Mouse (Mus musculus) neural tube, embryonic 11.5 days (tissue): ENCODE results near the gene Fshr. TPM values are rescaled to one million over a fixed set of nuclear protein-coding genes. Genes with fewer than 3 reads are reported as not detected.

Experiments
- ATAC-seq: fragments of 200-750 bp; cut with Nextera tagmentation; 2 replicates; pipeline ENCODE4 v1.8.0; 2017; ENCODE audit warnings: moderate number of reproducible peaks, mild to moderate bottlenecking, moderate TSS enrichment, moderate library complexity; ENCODE audit not compliant: insufficient read depth, low FRiP score, low TSS enrichment
- DNase-seq: peaks from one replicate; pipeline ENCODE4 v3.0.0-alpha.2; 2015; ENCODE audit warnings: low spot score
- H3K27ac ChIP-seq: fragments of 300-500 bp; sonication (generic); 2 replicates; pipeline ENCODE4 v1.5.1; 2014; ENCODE audit warnings: low read depth, mild to moderate bottlenecking, low read length
- H3K27me3 ChIP-seq: fragments of 300-500 bp; sonication (generic); 2 replicates; pipeline ENCODE4 v1.6.1; 2014; ENCODE audit warnings: mild to moderate bottlenecking, low read length, mixed read lengths; ENCODE audit not compliant: control insufficient read depth, insufficient read depth
- H3K36me3 ChIP-seq: fragments of 300-500 bp; sonication (generic); 2 replicates; pipeline ENCODE4 v1.6.1; 2014; ENCODE audit warnings: mild to moderate bottlenecking, low read length, moderate library complexity, mixed read lengths; ENCODE audit not compliant: control insufficient read depth, insufficient read depth
- H3K4me1 ChIP-seq: fragments of 300-500 bp; sonication (generic); 2 replicates; pipeline ENCODE4 v1.6.1; 2014; ENCODE audit warnings: low read length, mixed read lengths; ENCODE audit not compliant: control insufficient read depth, insufficient read depth
- H3K4me2 ChIP-seq: fragments of 300-500 bp; sonication (generic); 2 replicates; pipeline ENCODE4 v1.6.1; 2014; ENCODE audit warnings: low read depth, mild to moderate bottlenecking, moderate library complexity
- H3K4me3 ChIP-seq: fragments of 300-500 bp; sonication (generic); 2 replicates; pipeline ENCODE4 v1.5.1; 2014; ENCODE audit warnings: low read depth, low read length
- H3K9ac ChIP-seq: fragments of 300-500 bp; sonication (generic); 2 replicates; pipeline ENCODE4 v1.6.1; 2014; ENCODE audit warnings: mild to moderate bottlenecking, low read length
- H3K9me3 ChIP-seq: fragments of 300-500 bp; sonication (generic); 2 replicates; pipeline ENCODE4 v1.6.1; 2016; ENCODE audit warnings: low read length; ENCODE audit not compliant: control insufficient read depth
- WGBS: fragments of 180-500 bp; shearing (Covaris S2); extraction: QIAGEN DNeasy Blood & Tissue Kit; methylation state at CpG from one replicate; pipeline ENCODE4 v1.1.7; 2014; 5-methylcytosine and 5-hydroxymethylcytosine counted together
- polyA plus RNA-seq: library from polyadenylated mRNA; unstranded; fragments of >200 nt; fragmentation: Nextera tagmentation; extraction: Ambion mirVana; gene quantifications from 2 replicates; pipeline ENCODE4 v1.2.1, GENCODE M21; 2014

The Fshr gene
- polyA plus RNA-seq, 1 experiment from 2014 or later: not detected

- Histone ChIP-seq H3K9me3 (no peaks in the 10 kb centered on the region), H3K27me3 (no peaks in the 10 kb centered on the region), H3K4me3 (no peak overlapping the region), H3K36me3 (no peaks in the 10 kb centered on the region), H3K4me1 (no peaks in the 10 kb centered on the region), H3K27ac (no peak overlapping the region), H3K4me2 (no peak overlapping the region), H3K9ac (no peak overlapping the region)
- no peak for ATAC-seq
- DNase-seq: no peak
- WGBS: 89% methylated on average over 3 of the region's 3 CpGs
Measured at GRCm38 (mm10) chr17:89051031-89051563, 149.4 kb downstream of the Fshr start.

DNA sequence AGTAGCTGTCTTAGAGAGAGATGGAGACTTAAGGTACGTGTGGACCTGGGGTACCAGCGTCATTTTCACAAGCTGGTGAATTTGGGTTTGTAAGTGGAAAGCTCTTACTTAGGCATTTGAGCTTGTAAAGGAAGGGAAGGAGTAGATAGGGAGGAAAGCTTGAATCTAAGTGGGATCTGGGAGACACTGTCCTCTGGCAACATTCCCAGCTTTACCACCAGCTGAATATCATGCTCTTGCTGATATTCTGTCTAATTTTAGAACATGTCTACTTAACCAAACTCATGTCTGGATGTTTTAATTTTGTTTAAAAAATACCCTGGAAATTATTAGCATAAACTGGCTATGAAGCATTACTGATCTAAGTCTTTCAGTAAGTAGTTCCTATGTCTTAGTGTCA is 151.4 kb downstream of the Fshr start:
- no peaks in the 10 kb centered on the region for H3K9me3 ChIP-seq
- no peak overlapping the region for H3K9ac ChIP-seq
- no peak overlapping the region for H3K4me2 ChIP-seq
- no peaks in the 10 kb centered on the region for H3K36me3 ChIP-seq
- H3K27me3 ChIP-seq: no peaks in the 10 kb centered on the region
- no peak for DNase-seq
- no peak overlapping the region for H3K4me3 ChIP-seq
- H3K27ac ChIP-seq: no peak overlapping the region
- 93% methylated on average over 2 of the region's 2 CpGs for WGBS
- H3K4me1 ChIP-seq: no peaks in the 10 kb centered on the region
- ATAC-seq: no peak

DNA sequence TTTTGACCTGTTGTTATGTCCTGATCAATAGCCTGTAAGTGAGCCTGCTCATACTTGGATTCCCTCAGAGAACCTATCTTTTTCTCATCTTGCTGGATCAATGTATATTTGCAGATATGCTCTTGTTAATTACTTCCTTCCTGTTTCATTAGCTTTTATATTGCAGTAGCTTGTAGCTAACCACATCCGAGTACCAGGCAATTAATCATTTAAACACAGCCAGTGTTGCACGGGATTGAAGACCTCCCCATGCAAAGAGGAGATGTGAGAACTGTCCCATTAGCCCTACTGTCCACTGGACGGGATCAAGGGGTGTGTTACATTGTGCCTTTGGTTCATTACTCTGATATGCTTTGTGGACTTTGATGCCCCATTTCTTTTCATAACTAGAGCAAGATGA is 154.5 kb downstream of the Fshr start:
- Histone ChIP-seq H3K4me3 (no peak overlapping the region), H3K9me3 (no peaks in the 10 kb centered on the region), H3K4me2 (no peak overlapping the region), H3K4me1 (no peaks in the 10 kb centered on the region), H3K27ac (no peak overlapping the region), H3K36me3 (no peaks in the 10 kb centered on the region), H3K27me3 (no peaks in the 10 kb centered on the region), H3K9ac (no peak overlapping the region)
- DNase-seq (no peak), ATAC-seq (no peak)
- WGBS: 70% methylated on average over 3 of the region's 3 CpGs

- Histone ChIP-seq H3K9me3 (no peaks in the 10 kb centered on the region), H3K9ac (no peak overlapping the region), H3K36me3 (no peaks in the 10 kb centered on the region), H3K4me1 (no peaks in the 10 kb centered on the region), H3K27me3 (no peaks in the 10 kb centered on the region), H3K4me2 (no peak overlapping the region), H3K27ac (no peak overlapping the region), H3K4me3 (no peak overlapping the region)
- 89% methylated on average over 5 of the region's 5 CpGs for WGBS
- ATAC-seq: no peak
- no peak for DNase-seq
Measured at GRCm38 (mm10) chr17:89036723-89037122, 163.8 kb downstream of the Fshr start.

DNA sequence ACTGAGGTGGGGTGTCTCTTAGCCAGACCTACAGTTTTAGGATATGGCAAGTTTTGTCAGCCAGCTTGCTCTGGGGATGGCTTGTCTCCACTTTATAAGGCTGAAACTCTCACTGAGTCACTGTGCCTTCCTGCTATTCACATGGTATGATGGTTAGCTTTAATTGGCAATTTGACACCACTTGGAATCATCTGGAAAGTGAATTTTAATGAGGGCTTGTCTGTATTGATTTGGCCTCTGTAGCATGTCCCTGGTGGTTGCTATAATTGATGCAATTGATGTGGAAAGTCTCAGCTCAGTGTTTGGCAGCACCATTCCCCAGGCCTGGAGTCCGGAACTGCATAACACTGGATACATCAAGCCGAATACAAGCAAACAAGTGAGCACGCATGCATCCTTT is 164.4 kb downstream of the Fshr start:
- DNase-seq: no peak
- Histone ChIP-seq H3K9me3 (no peaks in the 10 kb centered on the region), H3K36me3 (no peaks in the 10 kb centered on the region), H3K9ac (no peak overlapping the region), H3K4me3 (no peak overlapping the region), H3K27ac (no peak overlapping the region), H3K27me3 (no peaks in the 10 kb centered on the region), H3K4me1 (no peaks in the 10 kb centered on the region), H3K4me2 (no peak overlapping the region)
- ATAC-seq: no peak
- WGBS: 89% methylated on average over 3 of the region's 3 CpGs

DNA sequence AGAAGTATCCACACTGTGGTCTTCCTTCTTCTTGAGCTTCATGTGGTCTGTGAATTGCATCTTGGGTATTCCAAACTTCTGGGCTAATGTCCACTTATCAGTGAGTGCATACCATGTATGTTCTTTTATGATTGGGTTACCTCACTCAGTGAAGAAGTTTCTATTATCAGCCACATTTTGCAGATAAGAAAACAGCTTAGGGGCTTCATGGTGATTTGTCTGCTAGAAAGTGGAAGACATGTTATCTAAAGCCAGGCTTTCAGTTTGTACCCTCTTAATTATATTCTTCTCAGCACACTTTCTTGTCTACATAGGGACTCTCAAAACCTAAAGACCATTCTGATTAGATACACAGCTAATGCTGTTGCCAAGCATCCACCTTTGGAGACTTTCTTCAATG is 165.8 kb downstream of the Fshr start:
- H3K27me3 ChIP-seq: no peaks in the 10 kb centered on the region
- no peak overlapping the region for H3K27ac ChIP-seq
- no peak overlapping the region for H3K9ac ChIP-seq
- H3K36me3 ChIP-seq: no peaks in the 10 kb centered on the region
- ATAC-seq (no peak), DNase-seq (no peak)
- H3K4me3 ChIP-seq: no peak overlapping the region
- H3K9me3 ChIP-seq: no peaks in the 10 kb centered on the region
- no peak overlapping the region for H3K4me2 ChIP-seq
- no peaks in the 10 kb centered on the region for H3K4me1 ChIP-seq

DNA sequence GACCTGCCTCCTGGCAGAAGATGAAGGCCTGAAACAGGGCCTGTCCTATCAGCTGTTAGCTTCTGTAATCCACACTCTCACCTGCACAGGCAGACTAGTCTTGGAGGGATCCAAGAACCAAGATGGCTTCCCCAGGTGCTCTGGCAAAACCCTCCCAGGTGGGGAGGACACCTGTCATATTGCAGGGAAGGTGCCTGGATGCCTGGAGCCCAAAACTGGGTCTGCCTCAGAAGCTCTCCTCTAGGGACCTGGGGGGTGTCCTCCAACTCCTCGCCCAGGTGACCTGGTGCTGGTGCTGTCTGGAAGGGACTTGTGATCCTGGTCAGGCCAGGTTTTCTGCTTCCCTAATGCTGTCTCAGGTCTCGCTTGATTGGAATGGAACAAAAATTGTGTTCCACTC is 167.5 kb downstream of the Fshr start:
- H3K27ac ChIP-seq: no peak overlapping the region

GRCm38 (mm10) chr17:89019518-89019917 is 181.0 kb downstream of the Fshr start:
- 89% methylated on average over 2 of the region's 2 CpGs for WGBS
- Histone ChIP-seq H3K4me3 (no peak overlapping the region), H3K4me2 (no peak overlapping the region), H3K36me3 (no peaks in the 10 kb centered on the region), H3K4me1 (no peaks in the 10 kb centered on the region), H3K27ac (no peak overlapping the region), H3K9me3 (no peaks in the 10 kb centered on the region), H3K9ac (no peak overlapping the region), H3K27me3 (no peaks in the 10 kb centered on the region)
- no peak for ATAC-seq
- no peak for DNase-seq

More for the DNA sequence above, 167.5 kb downstream of the Fshr start:
- WGBS: 90% methylated on average over 2 of the region's 2 CpGs
- Histone ChIP-seq H3K4me3 (no peak overlapping the region), H3K27me3 (no peaks in the 10 kb centered on the region), H3K4me1 (no peaks in the 10 kb centered on the region), H3K9ac (no peak overlapping the region), H3K4me2 (no peak overlapping the region), H3K9me3 (no peaks in the 10 kb centered on the region), H3K36me3 (no peaks in the 10 kb centered on the region)
- ATAC-seq (no peak), DNase-seq (no peak)

DNA sequence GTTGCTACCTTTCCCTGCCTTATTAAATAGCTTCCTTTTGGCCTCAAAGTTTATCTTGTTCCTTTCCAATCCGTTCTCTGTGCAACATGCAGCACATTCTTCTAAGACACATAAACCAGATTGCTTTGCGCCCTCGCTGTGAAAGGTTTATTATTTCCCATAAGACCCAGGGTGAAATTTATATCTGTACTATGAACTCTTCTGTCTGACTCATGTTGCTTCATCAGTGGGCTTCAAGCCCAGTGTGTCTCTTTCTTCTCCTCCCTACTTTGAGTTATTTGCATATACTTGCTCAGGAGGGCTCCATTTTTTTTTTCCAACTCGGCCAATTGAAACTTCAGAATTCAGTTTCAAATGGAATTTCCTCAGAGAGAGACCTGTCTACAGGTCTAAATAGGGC is 183.5 kb downstream of the Fshr start:
- H3K27me3 ChIP-seq: no peaks in the 10 kb centered on the region
- DNase-seq: no peak
- H3K4me2 ChIP-seq: no peak overlapping the region
- no peaks in the 10 kb centered on the region for H3K9me3 ChIP-seq
- no peak overlapping the region for H3K4me3 ChIP-seq
- H3K9ac ChIP-seq: no peak overlapping the region
- no peak overlapping the region for H3K27ac ChIP-seq
- no peak for ATAC-seq
- no peaks in the 10 kb centered on the region for H3K4me1 ChIP-seq
- H3K36me3 ChIP-seq: no peaks in the 10 kb centered on the region
- 87% methylated on average over 4 of the region's 4 CpGs for WGBS
